Mouse (Mus musculus): ENCODE data around the gene Kctd17.

Kctd17 gene

GRCm38 (mm10) chr15:78447746-78448535 lies 19.6 kb downstream of the Kctd17 start:
- DNase-seq (ENCODE audit: low read depth, low spot score): peak; percentile 69

- DNase-seq (ENCODE audit: low read depth, low spot score): no peak
These were observed 20.8 kb downstream of the Kctd17 start for GRCm38 (mm10) chr15:78449131-78449530.

- peak; percentile 69 for DNase-seq (ENCODE audit: low read depth, low spot score)
These were observed 21.5 kb downstream of the Kctd17 start for GRCm38 (mm10) chr15:78449694-78450418.

- DNase-seq (ENCODE audit: low read depth, low spot score): no peak
These were observed 22.0 kb downstream of the Kctd17 start for GRCm38 (mm10) chr15:78450419-78450768.

GRCm38 (mm10) chr15:78451201-78451600 lies 22.8 kb downstream of the Kctd17 start:
- no peak for DNase-seq (ENCODE audit: low read depth, low spot score)

GRCm38 (mm10) chr15:78452929-78453328 lies 24.6 kb downstream of the Kctd17 start:
- no peak for DNase-seq (ENCODE audit: low read depth, low spot score)

- no peak for DNase-seq (ENCODE audit: low read depth, low spot score)
These were observed 26.8 kb downstream of the Kctd17 start for GRCm38 (mm10) chr15:78455168-78455567.

GRCm38 (mm10) chr15:78456051-78456450 lies 27.7 kb downstream of the Kctd17 start:
- DNase-seq (ENCODE audit: low read depth, low spot score): no peak

- no peak for DNase-seq (ENCODE audit: low read depth, low spot score)
These were observed 28.8 kb downstream of the Kctd17 start for GRCm38 (mm10) chr15:78457193-78457592.

- DNase-seq (ENCODE audit: low read depth, low spot score): no peak
These were observed 34.6 kb downstream of the Kctd17 start for GRCm38 (mm10) chr15:78462981-78463380.

- DNase-seq (ENCODE audit: low read depth, low spot score): no peak
These were observed 38.4 kb downstream of the Kctd17 start for GRCm38 (mm10) chr15:78466809-78467208.

GRCm38 (mm10) chr15:78467570-78467969 lies 39.2 kb downstream of the Kctd17 start:
- DNase-seq (ENCODE audit: low read depth, low spot score): no peak

- DNase-seq (ENCODE audit: low read depth, low spot score): no peak
These were observed 40.1 kb downstream of the Kctd17 start, which contains the start of gene Tmprss6 for GRCm38 (mm10) chr15:78468379-78468937. Tmprss6 (minus strand) TSS chr15:78468634.

- DNase-seq (ENCODE audit: low read depth, low spot score): no peak
These were observed 42.3 kb downstream of the Kctd17 start for GRCm38 (mm10) chr15:78470495-78471276.

- DNase-seq (ENCODE audit: low read depth, low spot score): no peak
These were observed 43.5 kb downstream of the Kctd17 start for GRCm38 (mm10) chr15:78471902-78472301.

GRCm38 (mm10) chr15:78473442-78473841 lies 45.1 kb downstream of the Kctd17 start:
- DNase-seq (ENCODE audit: low read depth, low spot score): no peak

GRCm38 (mm10) chr15:78475604-78476031 lies 47.3 kb downstream of the Kctd17 start:
- no peak for DNase-seq (ENCODE audit: low read depth, low spot score)

GRCm38 (mm10) chr15:78476878-78477277 lies 48.5 kb downstream of the Kctd17 start:
- no peak for DNase-seq (ENCODE audit: low read depth, low spot score)

GRCm38 (mm10) chr15:78478073-78478472 lies 49.7 kb downstream of the Kctd17 start:
- no peak for DNase-seq (ENCODE audit: low read depth, low spot score)

GRCm38 (mm10) chr15:78479470-78479869 lies 51.1 kb downstream of the Kctd17 start:
- no peak for DNase-seq (ENCODE audit: low read depth, low spot score)

- no peak for DNase-seq (ENCODE audit: low read depth, low spot score)
These were observed 51.7 kb downstream of the Kctd17 start for GRCm38 (mm10) chr15:78480111-78480510.

GRCm38 (mm10) chr15:78480991-78481390 lies 52.6 kb downstream of the Kctd17 start:
- no peak for DNase-seq (ENCODE audit: low read depth, low spot score)
